Mouse (Mus musculus) testis, adult 2 months (tissue): ENCODE results near the gene 2410004B18Rik. TPM values are rescaled to one million over a fixed set of nuclear protein-coding genes. Genes with fewer than 3 reads are reported as not detected.

Source experiments
- H3K27ac ChIP-seq: fragments of 200-500 bp; 2 replicates; pipeline ENCODE4 v1.5.1; 2012; ENCODE audit warnings: low read depth, low read length; ENCODE audit not compliant: control insufficient read depth, insufficient read depth
- H3K27me3 ChIP-seq: fragments of 200-500 bp; 2 replicates; pipeline ENCODE4 v1.6.1; 2012; ENCODE audit warnings: mild to moderate bottlenecking, low read length, moderate library complexity; ENCODE audit not compliant: control insufficient read depth, insufficient read depth
- H3K36me3 ChIP-seq: fragments of 200-500 bp; 2 replicates; pipeline ENCODE4 v1.6.1; 2012; ENCODE audit warnings: mild to moderate bottlenecking, low read length; ENCODE audit not compliant: control insufficient read depth, insufficient read depth
- H3K4me1 ChIP-seq: fragments of 200-500 bp; 2 replicates; pipeline ENCODE4 v1.6.1; 2012; ENCODE audit warnings: low read length; ENCODE audit not compliant: control insufficient read depth, insufficient read depth
- H3K4me3 ChIP-seq: fragments of 200-500 bp; 2 replicates; pipeline ENCODE4 v1.5.1; 2012; ENCODE audit warnings: low read depth, mild to moderate bottlenecking, low read length, moderate library complexity, mixed read lengths; ENCODE audit not compliant: control insufficient read depth
- CTCF ChIP-seq: fragments of 200-500 bp; IDR thresholded peaks from 2 replicates; pipeline ENCODE4 v1.5.1; 2012; ENCODE audit warnings: low read depth, mild to moderate bottlenecking, inconsistent platforms, low read length, moderate library complexity; ENCODE audit not compliant: control insufficient read depth, insufficient read depth, insufficient replicate concordance
- POLR2A ChIP-seq: fragments of 200-500 bp; IDR thresholded peaks from 2 replicates; pipeline ENCODE4 v1.6.1; 2012; ENCODE audit warnings: low read depth, mild to moderate bottlenecking, inconsistent platforms, low read length, moderate library complexity; ENCODE audit not compliant: control insufficient read depth
- polyA plus RNA-seq: library from polyadenylated mRNA; depleted of rRNA; stranded (reverse); fragments of >200 nt; gene quantifications from 2 replicates; pipeline ENCODE4 v1.2.3, GENCODE M21; 2012; rRNA removed

Gene 2410004B18Rik
- polyA plus RNA-seq, 1 experiment, result 13.0 TPM

DNA sequence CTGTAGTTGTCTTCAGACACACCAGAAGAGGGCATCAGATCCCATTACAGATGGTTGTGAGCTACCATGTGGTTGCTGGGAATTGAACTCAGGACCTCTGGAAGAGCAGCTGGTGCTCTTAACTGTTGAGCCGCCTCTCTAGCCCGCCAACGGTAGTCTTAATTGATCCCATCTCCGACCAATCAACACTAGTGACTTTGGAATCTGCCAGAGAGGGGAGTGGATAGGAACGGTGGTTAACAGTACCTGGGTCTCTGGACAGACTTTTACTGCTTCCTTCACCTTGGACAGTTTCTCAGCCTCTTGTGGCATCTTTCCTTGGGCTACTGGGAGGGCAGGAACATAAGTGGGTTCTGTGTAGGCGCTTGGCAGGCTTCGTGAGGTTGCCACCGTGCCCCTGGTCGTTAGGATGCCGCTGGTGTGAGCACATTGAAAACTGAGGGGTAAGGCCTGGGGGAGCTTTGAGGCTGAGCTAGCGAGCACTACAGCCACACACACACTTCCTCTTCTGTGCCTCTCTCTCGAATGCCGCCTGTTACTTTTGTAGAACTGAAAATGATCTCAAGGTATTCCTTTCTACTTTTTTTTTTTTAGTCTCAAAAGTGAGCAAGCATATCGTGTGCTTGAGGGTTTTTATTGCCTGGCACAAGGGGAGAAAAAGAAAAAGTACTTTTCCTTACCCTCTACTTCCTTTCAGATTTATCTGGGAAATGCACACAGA is 55.8 kb downstream of the 2410004B18Rik start:
- no peak overlapping the region for H3K27ac ChIP-seq
- H3K36me3 ChIP-seq, result no peaks in the 10 kb centered on the region

More for the DNA sequence above, 55.8 kb downstream of the 2410004B18Rik start:
- no peak overlapping the region for H3K4me3 ChIP-seq
- no peaks in the 10 kb centered on the region for H3K27me3 ChIP-seq
- TF ChIP-seq POLR2A, result no peak
- no peak for TF ChIP-seq CTCF
- peaks cover 3% of the 10 kb centered on the region for H3K4me1 ChIP-seq

Other genes with a start within 250 kb of the 2410004B18Rik start
- 8.0 and 11.0 TPM in 2 replicates for gene Ddah1, start 179.3 kb upstream of the 2410004B18Rik start, polyA plus RNA-seq
- 4.6 and 4.7 TPM in 2 replicates for gene Bcl10, start 15.2 kb upstream of the 2410004B18Rik start, polyA plus RNA-seq
- gene Syde2, start 49.9 kb downstream of the 2410004B18Rik start, polyA plus RNA-seq, result 0.72 and 0.77 TPM in 2 replicates
- gene Wdr63, start 170.1 kb downstream of the 2410004B18Rik start, polyA plus RNA-seq, result 61.5 and 63.7 TPM in 2 replicates
- gene Mcoln3, start 179.4 kb downstream of the 2410004B18Rik start, polyA plus RNA-seq, result 0.11 TPM in 1 of 2 replicates, not detected in the other
- 0.32 and 0.34 TPM in 2 replicates for gene Mcoln2, start 211.8 kb downstream of the 2410004B18Rik start, polyA plus RNA-seq